Mouse (Mus musculus): Measurements from ENCODE around the gene C4b.

DNA sequence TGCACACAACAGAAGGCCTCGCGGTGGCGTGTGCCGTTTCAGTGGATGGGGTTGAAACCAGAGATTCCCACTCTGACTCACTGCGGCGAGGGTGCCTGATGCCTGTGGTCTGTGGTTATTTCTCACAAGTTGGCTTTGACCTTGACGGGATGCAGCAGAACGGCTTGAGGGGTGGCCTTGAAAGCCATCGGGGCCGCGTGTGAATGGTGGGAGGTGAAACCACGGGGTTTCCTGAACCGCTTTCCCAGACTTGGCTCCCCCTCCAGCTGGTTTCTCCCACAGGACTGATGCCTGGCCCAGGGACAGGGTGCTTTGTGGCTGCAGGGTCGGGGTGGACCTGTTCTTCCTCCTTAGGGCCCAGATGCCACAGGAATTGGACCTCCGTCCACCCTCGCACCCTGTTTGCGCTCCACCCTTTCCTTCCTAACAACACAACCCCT is 62.5 kb downstream of the C4b start:
- TF ChIP-seq CTCF (IDR thresholded peaks at IDR 0.05; ENCODE audit: low read depth) (no peak), EP300 (IDR thresholded peaks at IDR 0.05; ENCODE audit: low read depth) (no peak)

Measured in liver, embryonic 14.5 days (tissue).